Comparison of ENCODE assay signal across 8 mouse cellular contexts in the genomic region with DNA sequence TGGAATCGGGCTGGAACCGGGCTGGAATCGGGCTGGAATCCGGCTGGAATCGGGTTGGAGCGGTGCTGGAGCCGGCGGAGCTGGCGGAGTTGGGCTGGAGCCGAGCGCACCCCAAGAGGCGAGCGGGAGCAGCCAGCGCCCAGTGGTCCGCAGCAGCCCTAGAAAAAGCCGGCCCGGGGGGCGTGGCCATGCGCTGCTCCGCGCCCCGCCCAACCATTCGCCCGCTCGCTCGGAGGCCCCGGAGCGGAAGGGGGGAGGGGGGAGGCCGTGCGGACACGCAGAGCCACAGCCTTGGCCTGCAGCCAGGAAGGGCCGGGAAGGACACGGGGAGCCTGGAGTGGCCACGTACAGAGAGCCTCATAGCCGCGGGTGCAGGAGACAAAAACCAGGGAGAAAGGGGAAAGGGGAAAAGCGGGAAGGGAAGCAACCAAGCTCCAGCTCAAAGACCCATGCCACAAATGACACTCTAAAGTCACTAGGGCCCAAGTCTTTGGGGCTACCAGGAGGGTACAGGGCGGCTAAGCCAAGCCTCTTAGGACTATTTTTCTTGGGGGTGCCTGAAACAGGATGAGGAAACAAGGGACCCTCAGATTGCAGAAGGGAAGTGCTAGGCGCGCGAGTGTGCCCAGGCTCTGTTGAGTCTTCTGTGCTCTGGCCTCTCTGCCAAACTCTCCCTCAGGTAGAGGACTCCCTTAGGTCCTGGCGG.
DNase-seq lines count a peak whose midpoint lies in the region; ATAC-seq and TF ChIP-seq lines count a peak whose summit lies in the region.

No protein-coding gene starts in this region.

- H3K27me3 ChIP-seq in forebrain, embryonic 14.5 days (replicated peaks; ENCODE audit: control insufficient read depth, insufficient read depth, low read length), result no peaks in the 10 kb centered on the region
- H3K27me3 ChIP-seq in lung, embryonic 16.5 days (ENCODE audit: control insufficient read depth, insufficient read depth, low read depth, low read length), result no peaks in the 10 kb centered on the region

- peak overlapping the region; percentile 47 for H3K4me3 ChIP-seq in forebrain, embryonic 14.5 days (ENCODE audit: low read depth, low read length)
- H3K4me3 ChIP-seq in layer of hippocampus, adult 2 months, result peak overlapping the region; percentile 36; the same call in 1 of the 2 replicates
- peak overlapping the region; percentile 52 for H3K4me3 ChIP-seq in lung, embryonic 16.5 days (ENCODE audit: low read length)

- peak; percentile 93 for ATAC-seq in forebrain, embryonic 14.5 days
- peak; percentile 88 for ATAC-seq in lung, embryonic 16.5 days (ENCODE audit: low read depth)

- peak overlapping the region; percentile 50 for H3K4me2 ChIP-seq in forebrain, embryonic 14.5 days (ENCODE audit: low read length)
- H3K4me2 ChIP-seq in lung, embryonic 16.5 days (ENCODE audit: low read depth, low read length), result peak overlapping the region; percentile 62

- no peak for TF ChIP-seq CTCF in layer of hippocampus, adult 2 months (conservative IDR thresholded peaks at IDR 0.05)

- peak overlapping the region; percentile 64 for H3K27ac ChIP-seq in forebrain, embryonic 14.5 days (ENCODE audit: low read depth, low read length)
- H3K27ac ChIP-seq in layer of hippocampus, adult 2 months, result no peak overlapping the region
- H3K27ac ChIP-seq in lung, embryonic 16.5 days (ENCODE audit: low read length), result peak overlapping the region; percentile 94

- H3K9ac ChIP-seq in forebrain, embryonic 14.5 days (ENCODE audit: low read length), result peak overlapping the region; percentile 69
- peak overlapping the region; percentile 86 for H3K9ac ChIP-seq in lung, embryonic 16.5 days (ENCODE audit: low read length)

- intact Hi-C loops in heart, postnatal 14 days (cut with DNase I), result loop anchor here (5.0 kb wide), 3 partner anchors 35 to 155 kb away; no protein-coding TSS in a partner anchor

- peak; percentile 51 for DNase-seq in ES-CJ7 (ENCODE audit: low read depth, low spot score)
- DNase-seq in c-Kit-positive CD71-positive TER-119-positive erythroid progenitor cells, embryonic 14.5 days (ENCODE audit: low spot score), result peak; percentile 56
- DNase-seq in forebrain, embryonic 14.5 days (ENCODE audit: low spot score), result peak; percentile 81
- DNase-seq in heart, postnatal 14 days, result peak; percentile 96 to 97
- DNase-seq in layer of hippocampus, adult 2 months (ENCODE audit: low spot score in 2 of 2), result peak; percentile 26 to 32
- DNase-seq in ovary, adult 18-20 months (ENCODE audit: low spot score), result peak; percentile 92
- DNase-seq in thymus, postnatal 0 days (ENCODE audit: low spot score), result peak; percentile 55

- 40% methylated on average over 40 of the region's 42 CpGs for WGBS in forebrain, embryonic 14.5 days
- 8% methylated on average over 32 of the region's 42 CpGs for WGBS in lung, embryonic 16.5 days

- H3K4me1 ChIP-seq in forebrain, embryonic 14.5 days (ENCODE audit: control insufficient read depth, insufficient read depth, low read length), result no peaks in the 10 kb centered on the region
- peaks cover 8% of the 10 kb centered on the region; the same call in 1 of the 2 replicates for H3K4me1 ChIP-seq in lung, embryonic 16.5 days (replicated peaks; ENCODE audit: control insufficient read depth, insufficient read depth, low read length)

- H3K36me3 ChIP-seq in forebrain, embryonic 14.5 days (ENCODE audit: control insufficient read depth, insufficient read depth, low read length), result no peaks in the 10 kb centered on the region
- no peaks in the 10 kb centered on the region for H3K36me3 ChIP-seq in lung, embryonic 16.5 days (ENCODE audit: control insufficient read depth, insufficient read depth, low read length)

- H3K9me3 ChIP-seq in forebrain, embryonic 14.5 days (replicated peaks; ENCODE audit: control insufficient read depth, low read length), result no peaks in the 10 kb centered on the region
- H3K9me3 ChIP-seq in lung, embryonic 16.5 days (ENCODE audit: control insufficient read depth, low read length), result no peaks in the 10 kb centered on the region

Comparison
In these comparisons a context has a peak if more than half of its experiments do, and no peak if none do; other contexts are left out.
1. DNase-seq: peak in every context shown above with its lines; median percentile 96 in heart, postnatal 14 days; 92 in ovary, adult 18-20 months; 81 in forebrain, embryonic 14.5 days; 56 in c-Kit-positive CD71-positive TER-119-positive erythroid progenitor cells, embryonic 14.5 days; 55 in thymus, postnatal 0 days; 51 in ES-CJ7; 29 in layer of hippocampus, adult 2 months.